Mouse (Mus musculus) embryo, embryonic 9.5 days (tissue): ENCODE data around the gene Ltbp4.
A peak's percentile ranks its signal among the peaks of the same experiment; 100 is the strongest.

Experiments
- DNase-seq: peaks from one replicate; pipeline ENCODE4 v3.0.0-alpha.2; 2017; ENCODE audit errors: extremely low spot score

The Ltbp4 gene

GRCm38 (mm10) chr7:27337175-27337853, at the start of gene Ltbp4:
Gene Ltbp4 (minus strand): TSS chr7:27337692.
- peak; percentile 80 for DNase-seq

DNA sequence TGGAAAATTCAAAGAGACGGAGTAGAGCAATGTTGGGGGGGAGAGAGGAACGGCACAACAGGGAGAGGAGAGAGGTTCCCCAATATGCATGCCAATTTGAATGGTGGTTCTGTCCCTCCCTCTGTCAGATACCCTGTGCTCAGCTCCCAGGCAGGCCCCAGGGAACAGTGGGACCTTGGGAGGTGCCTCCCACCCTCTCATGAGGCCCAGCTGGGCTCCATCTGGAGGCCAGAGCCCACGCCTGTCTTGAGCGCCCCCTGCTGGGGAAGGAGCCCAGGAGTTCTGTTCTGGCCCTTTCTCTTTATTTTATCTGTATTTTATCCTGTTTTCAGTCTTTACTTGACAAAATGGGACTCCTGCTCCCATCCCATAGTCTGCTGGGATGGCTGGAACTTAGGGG, 47.2 kb upstream of the Ltbp4 start:
- no peak for DNase-seq

DNA sequence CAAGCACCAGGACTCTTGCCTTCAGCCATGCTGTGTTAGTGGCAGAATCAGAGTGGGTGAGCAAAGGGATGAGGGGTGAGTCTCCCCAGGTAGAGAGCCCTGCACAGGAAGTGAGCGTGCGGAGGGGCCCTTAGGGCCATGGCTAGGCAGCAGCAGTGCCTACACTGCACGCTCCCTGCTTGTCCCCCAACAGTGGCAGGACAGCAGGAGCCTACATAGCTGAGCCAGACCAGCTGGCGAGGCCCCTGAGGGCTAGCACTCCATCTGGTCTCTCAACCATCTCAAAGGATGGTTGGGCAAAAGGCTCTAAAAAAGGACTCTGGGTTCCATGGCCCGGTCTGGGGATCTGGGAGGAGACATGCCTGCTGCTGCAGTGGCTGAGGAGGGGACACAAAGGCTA, 46.6 kb upstream of the Ltbp4 start:
- DNase-seq: no peak

- DNase-seq: no peak
Observed at GRCm38 (mm10) chr7:27383233-27383632, 45.7 kb upstream of the Ltbp4 start.

DNA sequence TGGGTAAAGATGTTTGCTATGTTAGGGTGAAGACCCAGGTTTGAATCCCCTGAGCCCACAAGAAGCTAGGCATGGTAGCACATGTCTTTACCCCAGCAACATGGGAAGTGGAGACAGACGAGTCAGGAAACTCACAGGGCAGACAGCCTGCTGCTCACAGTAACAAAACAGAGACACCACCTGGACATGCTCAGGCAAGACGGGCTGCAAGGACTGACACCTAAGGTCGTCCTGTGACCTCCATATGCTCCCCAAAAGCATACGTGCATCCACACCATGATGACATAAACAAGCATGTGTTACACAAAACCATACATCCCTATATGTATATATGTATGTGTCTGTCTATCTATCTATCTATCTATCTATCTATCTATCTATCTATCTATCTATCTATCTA, 44.1 kb upstream of the Ltbp4 start:
- no peak for DNase-seq

GRCm38 (mm10) chr7:27381009-27381408, 43.5 kb upstream of the Ltbp4 start:
- no peak for DNase-seq

GRCm38 (mm10) chr7:27379836-27380235, 42.3 kb upstream of the Ltbp4 start:
- no peak for DNase-seq

DNA sequence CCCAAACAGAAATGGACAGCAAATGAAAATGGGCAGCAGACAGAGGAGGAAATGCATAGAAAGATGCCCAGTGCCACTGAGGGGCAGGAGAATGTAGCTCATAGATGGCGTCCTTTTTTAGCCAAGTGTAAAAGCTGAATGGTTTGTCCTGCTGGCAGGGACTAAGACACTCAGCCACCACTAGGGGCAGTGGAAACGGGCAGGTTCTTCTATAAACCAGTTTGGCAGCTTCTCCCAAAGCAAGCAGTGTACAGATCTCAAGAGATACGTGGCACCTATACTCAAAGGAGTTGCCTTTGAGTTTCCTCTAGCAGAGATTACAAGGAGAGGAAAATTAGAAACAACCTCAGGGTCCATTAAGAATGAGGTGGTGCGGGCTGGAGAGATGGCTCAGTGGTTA, 40.9 kb upstream of the Ltbp4 start:
- no peak for DNase-seq

DNA sequence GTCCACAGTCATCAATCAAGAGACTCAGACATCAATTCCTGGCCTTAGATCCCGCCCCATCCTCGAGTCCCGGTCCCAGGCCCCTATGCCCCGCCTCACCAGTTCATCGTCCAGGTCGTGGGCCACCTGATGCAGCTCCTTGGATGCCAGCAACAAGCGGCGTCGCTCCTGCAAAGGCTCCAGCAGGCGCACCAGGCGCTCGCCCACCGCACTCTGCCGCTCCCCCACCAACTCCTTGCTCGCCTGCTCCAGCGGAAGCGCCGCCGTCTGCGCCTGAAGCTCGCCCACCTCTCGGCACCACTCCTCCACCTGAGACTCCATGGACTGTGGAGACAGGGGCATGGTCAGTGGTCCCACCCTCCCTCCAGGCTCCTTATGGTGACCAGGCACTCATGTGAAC, 37.8 kb upstream of the Ltbp4 start:
- no peak for DNase-seq

- no peak for DNase-seq
Observed at GRCm38 (mm10) chr7:27371715-27372462, 34.4 kb upstream of the Ltbp4 start.

DNA sequence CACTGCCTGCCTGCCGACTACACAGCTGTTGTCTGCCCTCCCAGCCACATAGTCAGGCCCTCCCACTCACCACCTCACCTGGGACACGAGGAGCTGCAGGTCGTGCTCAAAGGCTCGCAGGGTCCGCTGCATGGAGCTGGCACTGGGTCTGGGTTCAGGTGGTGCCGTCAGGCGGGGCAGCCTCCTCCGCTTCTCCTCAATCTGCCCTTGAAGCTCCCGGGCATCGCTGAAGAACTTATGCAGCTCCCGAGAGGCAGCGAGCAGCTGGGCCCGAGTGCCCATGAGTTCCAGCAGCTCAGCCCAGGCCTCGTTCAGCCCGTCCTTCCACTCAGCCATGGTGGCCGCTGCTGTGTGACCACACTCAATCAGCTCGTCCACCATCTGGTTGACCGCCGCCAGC, 31.6 kb upstream of the Ltbp4 start:
- DNase-seq: no peak

DNA sequence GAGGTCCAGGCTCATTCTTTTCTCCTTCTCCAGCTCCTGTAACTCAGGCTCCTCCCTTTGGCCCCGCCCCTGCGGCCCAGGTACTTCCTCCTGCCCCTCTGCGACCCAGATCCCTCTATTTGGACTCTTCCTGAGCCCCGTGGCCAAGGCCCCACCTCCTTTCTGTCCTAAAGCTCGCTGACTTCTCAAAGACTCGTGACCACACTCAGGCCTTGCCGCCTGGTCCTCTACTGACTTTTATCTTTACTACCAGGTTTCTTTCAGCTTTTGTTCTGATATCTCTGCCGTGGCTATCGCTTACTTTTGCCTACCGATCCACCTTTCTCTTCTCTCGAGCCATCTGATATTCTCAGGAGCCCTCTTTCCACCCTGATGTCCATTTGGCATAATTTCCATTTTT, 30.5 kb upstream of the Ltbp4 start:
- DNase-seq: no peak

GRCm38 (mm10) chr7:27366082-27366844, 28.8 kb upstream of the Ltbp4 start:
- DNase-seq: no peak

DNA sequence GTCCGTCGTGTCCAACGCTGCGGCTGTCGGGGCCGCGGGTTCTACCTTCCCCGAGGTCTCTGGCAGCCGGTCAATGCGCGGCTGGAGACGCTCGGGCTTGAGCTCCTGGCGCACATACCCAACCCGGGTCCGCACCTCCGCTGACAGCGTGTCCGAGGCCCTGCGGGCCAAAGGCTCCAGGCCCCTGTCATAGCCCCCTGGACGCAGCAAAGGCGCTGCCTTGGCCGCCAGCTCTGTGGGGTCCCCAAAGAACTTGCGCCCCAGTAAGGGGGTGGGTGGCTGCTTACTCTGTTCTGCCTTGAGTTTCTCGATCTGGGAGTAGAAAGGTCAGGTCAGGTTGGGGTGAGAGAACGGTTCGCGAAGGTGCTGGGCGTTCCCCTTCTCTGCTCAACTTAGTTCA, 26.9 kb upstream of the Ltbp4 start:
- no peak for DNase-seq

GRCm38 (mm10) chr7:27361283-27361946, 23.9 kb upstream of the Ltbp4 start:
- DNase-seq: peak; percentile 98

- no peak for DNase-seq
Observed at GRCm38 (mm10) chr7:27360749-27361148, 23.3 kb upstream of the Ltbp4 start.

GRCm38 (mm10) chr7:27359706-27360358, 22.3 kb upstream of the Ltbp4 start:
- no peak for DNase-seq

GRCm38 (mm10) chr7:27359162-27359561, 21.7 kb upstream of the Ltbp4 start:
- DNase-seq: no peak

DNA sequence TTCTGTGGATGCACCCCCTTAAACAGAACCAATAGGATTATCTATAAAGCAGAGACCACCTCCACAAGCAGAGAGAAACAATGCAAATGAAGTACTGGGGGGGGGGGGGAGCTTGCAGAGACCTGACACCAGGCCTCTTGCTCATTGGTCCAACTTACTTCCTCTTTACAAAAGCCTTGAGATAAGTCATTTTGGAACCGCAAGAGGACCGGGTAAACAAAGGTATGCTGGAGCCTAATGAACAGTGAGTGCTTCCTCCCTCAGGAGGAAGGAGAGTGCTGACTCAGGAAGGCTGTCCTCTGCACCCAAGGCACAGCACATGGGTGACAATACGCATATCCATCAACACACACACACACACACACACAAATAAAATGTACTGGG, 20.1 kb upstream of the Ltbp4 start:
- no peak for DNase-seq

DNA sequence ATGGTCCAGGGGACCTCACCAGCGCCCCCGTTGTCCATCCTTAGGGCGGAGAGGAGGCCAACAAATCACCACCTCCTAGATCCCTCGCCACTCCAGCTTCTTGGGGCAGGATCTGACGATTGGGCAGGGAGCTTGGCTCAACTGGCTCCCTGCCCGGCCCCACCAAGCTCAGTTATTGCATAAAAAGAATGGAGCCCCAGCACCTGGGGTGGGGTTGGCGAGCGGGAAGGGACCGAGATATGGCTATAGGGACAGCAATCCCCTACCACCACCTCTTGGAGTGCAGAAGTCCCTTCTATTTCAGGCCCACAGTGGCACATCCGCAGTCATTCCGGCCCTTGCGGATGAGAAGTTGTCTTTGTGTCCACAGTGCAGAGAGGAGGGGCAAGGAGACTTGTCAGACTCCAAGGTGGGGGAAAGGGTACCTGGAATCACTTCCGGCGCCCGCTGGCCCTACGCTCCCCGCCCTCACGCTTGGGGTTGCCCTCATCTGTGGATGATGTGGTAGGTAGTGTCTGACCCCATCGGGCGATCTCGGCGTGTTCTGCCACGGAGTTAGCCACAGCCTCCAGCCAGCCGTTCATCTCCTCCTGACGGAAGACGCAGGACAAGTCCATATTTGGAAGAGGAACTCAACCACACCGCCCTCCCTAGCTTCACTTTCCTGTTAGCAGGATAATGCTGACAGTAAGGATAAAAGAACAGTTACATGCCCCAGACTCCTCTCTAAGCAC, 19.5 kb upstream of the Ltbp4 start, which contains the start of gene Gm20479:
TSS of gene Gm20479 (minus strand) at position 559 of the 734 bp plus-strand sequence.
- DNase-seq: no peak

DNA sequence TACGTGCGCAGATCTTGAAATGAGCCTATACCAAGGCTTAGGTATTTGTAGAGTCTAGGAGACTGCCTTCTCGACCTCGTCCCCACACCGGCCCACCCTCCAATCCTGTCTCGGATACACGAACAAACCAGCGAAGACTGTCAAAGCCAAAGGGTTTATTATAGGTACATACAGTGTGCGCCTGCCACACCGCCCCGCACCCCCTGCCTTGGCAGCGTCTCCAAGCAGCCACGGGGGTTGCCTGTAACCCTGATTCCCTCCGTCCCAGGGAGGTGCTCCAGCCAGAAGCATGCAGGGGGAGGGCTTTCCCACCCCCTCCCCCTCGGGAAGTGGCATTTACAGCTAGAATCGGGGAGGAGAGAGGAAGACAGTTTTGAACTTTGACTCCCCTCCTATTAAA, 18.8 kb upstream of the Ltbp4 start:
- no peak for DNase-seq
